Mouse (Mus musculus) G1E (cell line): ENCODE data around the gene Ttc28.

Source experiments
- CTCF ChIP-seq: IDR thresholded peaks from 2 replicates; pipeline ENCODE4 v1.5.1; 2012; ENCODE audit warnings: low read depth, low read length, inconsistent platforms, mixed read lengths
- GATA1 ChIP-seq: IDR thresholded peaks from 2 replicates; pipeline ENCODE4 v1.6.1; 2012; ENCODE audit warnings: borderline replicate concordance, low read length, inconsistent platforms, mixed read lengths
- POLR2AphosphoS5 ChIP-seq: IDR thresholded peaks from 2 replicates; pipeline ENCODE4 v1.6.1; 2012; ENCODE audit warnings: low read depth, low read length, inconsistent platforms; ENCODE audit not compliant: insufficient replicate concordance

DNA sequence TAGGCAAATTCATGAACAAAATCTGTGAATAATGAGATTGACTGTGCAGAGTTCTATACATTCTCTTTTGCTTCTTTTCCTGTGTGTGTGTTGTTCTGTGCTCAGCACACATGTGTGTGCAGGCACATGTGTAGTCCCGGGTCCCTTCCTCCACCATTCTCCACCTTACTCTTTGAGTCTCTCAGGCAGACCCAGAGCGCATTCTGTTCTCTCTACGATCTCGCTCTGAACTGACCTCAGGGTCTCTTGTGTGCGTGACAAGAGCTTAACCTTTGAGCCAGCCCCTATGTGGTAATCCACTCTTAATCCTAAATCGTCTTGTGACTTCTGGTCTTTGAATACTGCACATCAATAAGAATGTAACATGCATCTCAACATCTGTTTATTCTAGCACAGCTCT, 190.8 kb downstream of the Ttc28 start:
- TF ChIP-seq CTCF: no peak
- no peak for TF ChIP-seq GATA1
- no peak for TF ChIP-seq POLR2AphosphoS5
